ENCODE assay signal across 15 mouse cellular contexts in genomic region chr4:109412233-109412632, GRCm38 (mm10). TPM values are rescaled to one million over a fixed set of nuclear protein-coding genes. Genes with fewer than 3 reads are reported as not detected.
"Had no signal": no experiment of that assay in that cellular context is flagged by ENCODE, and none has a peak within 500 bp of the region (broad histone marks: within the 10 kb centered on the region; RNA-seq: fewer than 3 reads in every experiment).

No protein-coding gene starts in this region.

- H3K4me2 ChIP-seq: kidney, embryonic 15.5 days; limb, embryonic 15.5 days; lung, embryonic 14.5 days; midbrain, embryonic 15.5 days; neural tube, embryonic 12.5 days; stomach, embryonic 15.5 days had no signal

- ATAC-seq: midbrain, embryonic 15.5 days had no signal

- DNase-seq: kidney, adult 2 months; kidney, postnatal 14 days; lung, embryonic 14.5 days; lung, postnatal 10 days; lung, postnatal 4 days; thymus, adult 2 months; thymus, postnatal 25 days had no signal

- H3K27me3 ChIP-seq: limb, embryonic 15.5 days; midbrain, embryonic 15.5 days; stomach, embryonic 15.5 days had no signal

- H3K4me3 ChIP-seq: kidney, embryonic 15.5 days; left cerebral cortex, adult 2 months; limb, embryonic 15.5 days; midbrain, embryonic 10.5 days; midbrain, embryonic 15.5 days; neural tube, embryonic 12.5 days; stomach, embryonic 15.5 days had no signal

- H3K4me1 ChIP-seq: midbrain, embryonic 15.5 days had no signal

- H3K9me3 ChIP-seq: kidney, embryonic 15.5 days; limb, embryonic 15.5 days; midbrain, embryonic 10.5 days; midbrain, embryonic 15.5 days; neural tube, embryonic 12.5 days; stomach, embryonic 15.5 days had no signal

- H3K36me3 ChIP-seq: kidney, embryonic 15.5 days; limb, embryonic 15.5 days; midbrain, embryonic 10.5 days; midbrain, embryonic 15.5 days; neural tube, embryonic 12.5 days; stomach, embryonic 15.5 days had no signal

- H3K27ac ChIP-seq: kidney, embryonic 15.5 days; left cerebral cortex, adult 2 months; limb, embryonic 15.5 days; midbrain, embryonic 10.5 days; midbrain, embryonic 15.5 days; neural tube, embryonic 12.5 days; stomach, embryonic 15.5 days had no signal

- H3K9ac ChIP-seq: kidney, embryonic 15.5 days; limb, embryonic 15.5 days; lung, embryonic 14.5 days; midbrain, embryonic 15.5 days; neural tube, embryonic 12.5 days; stomach, embryonic 15.5 days had no signal

RNA-seq across cellular contexts. Expression of gene Ttc39a, which starts 5.8 kb away (rescaled TPM):
- total RNA-seq: monocyte, adult 5-6 weeks had no signal
